Mouse (Mus musculus) lung, postnatal 25 days (tissue): ENCODE measurements at regions not wholly inside any gene's neighbourhood (a gene's known extent, or its start where the extent isn't known, plus 50 kb on each side); places are given as distances from the start of the nearest gene placed in this dataset.

Experiments
- DNase-seq: peaks from one replicate; pipeline ENCODE4 v3.0.0; 2022; ENCODE audit warnings: low spot score

DNA sequence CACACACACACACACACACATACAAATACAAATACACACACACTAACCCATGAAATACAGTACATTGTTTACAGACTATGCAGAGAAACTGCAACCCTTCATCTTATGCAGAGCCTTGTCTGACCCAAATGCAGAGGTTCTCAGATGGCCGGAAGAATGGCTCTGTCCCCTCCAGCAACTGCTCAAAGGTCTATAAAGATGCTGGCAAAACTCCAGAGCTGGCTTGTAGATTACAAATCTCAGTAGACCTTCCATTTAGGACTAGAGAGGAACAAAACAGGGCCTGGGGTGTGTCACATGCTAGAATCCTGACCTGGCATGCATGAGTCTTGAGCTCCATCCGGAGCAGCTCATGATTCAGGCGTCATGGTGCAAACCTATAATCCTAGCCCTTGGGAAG, 364.4 kb upstream of the Runx1 start:
- DNase-seq: no peak

DNA sequence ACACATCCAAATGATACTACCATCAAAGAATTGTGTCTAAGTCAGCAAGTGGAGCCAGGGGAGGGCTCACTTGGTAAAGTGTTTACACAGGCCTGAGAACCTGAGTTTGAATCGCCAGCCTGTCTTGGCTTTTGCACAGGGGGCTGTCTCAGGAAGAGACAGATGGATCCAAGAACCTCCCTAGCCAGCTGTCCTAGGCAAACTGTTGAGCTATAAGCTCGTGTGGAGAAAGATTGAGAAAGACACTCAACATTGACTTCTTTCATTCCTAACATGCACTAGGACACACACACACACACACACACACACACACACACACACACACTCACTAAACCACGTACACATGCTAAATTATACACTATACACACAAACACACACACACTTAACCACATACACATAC, 363.9 kb upstream of the Runx1 start:
- no peak for DNase-seq

DNA sequence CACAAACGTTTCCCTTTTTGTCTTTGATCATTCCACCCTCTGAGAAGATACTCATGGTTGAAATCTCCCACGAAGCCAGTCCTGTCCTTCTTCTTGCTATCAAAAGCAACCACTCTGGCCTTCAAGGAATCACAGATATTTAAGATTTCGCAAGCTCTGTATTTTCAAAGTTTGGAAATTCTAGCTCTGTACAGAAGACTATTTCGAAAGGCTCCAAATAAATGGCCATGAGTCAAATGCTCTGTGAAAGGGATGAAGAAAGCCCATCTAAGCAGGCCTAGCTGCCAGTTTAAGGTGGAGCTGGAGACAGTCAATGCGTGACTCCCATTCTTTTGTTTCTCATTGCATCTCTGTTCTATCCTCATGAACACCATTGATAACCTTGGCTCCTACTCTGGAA, 363.5 kb upstream of the Runx1 start:
- peak; percentile 55 for DNase-seq

DNA sequence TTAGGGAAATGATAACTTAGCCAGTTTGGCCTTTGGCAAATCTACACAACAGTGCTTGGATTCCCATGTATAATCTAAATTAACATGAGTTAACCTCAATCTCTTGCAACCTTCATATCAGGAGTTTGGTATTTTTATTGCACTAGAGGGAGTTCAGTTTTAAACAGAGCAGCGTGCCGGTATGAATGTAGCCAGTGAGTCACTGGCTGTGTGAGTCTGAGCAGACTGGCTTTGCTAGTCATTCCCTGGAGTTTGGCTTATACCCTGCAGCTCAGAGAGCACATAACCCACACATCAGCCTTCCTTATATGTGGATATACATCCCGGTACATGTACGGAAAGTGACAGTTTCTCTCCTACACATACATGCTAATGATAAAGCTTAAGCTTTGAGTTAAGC, 360.6 kb upstream of the Runx1 start:
- DNase-seq: no peak

DNA sequence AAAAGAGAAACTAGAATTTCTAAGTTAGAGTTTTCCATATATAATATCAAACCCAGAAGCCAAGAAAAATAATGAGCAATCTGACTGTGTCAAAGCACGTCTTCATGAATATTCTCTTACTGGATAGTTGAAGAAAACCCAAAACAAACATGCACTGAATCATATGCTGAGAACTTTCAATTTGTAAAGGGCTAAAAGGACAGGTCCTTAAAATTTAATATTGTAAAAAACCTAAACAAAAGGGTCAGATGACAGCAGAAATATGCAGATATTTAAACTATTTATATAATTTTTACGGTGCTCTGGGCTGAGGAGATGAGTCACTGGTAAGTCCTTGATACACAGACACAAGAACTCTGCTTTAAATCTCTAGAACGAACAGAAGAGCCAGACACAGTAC, 356.7 kb upstream of the Runx1 start:
- no peak for DNase-seq

DNA sequence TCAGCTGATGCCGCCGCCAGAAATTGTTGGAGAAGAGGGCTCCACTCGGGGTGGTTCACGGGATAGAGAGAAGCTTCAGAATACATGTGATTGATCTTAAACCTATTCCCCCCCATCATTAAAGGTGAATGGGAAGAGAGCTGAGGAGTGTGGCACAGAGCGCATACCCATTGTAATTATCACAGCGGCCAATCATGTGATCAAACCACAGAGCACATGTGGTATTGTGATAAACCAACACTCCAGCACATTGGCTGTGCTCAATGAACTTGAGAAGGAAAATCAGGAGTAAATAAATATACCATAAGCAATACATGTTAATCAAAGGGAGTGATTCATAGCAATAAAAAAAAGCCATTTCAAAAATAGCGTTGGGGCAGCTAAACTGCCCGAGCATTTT, 355.5 kb upstream of the Runx1 start:
- DNase-seq: no peak

GRCm38 (mm10) chr16:93180213-93180612, 354.3 kb upstream of the Runx1 start:
- DNase-seq: no peak

DNA sequence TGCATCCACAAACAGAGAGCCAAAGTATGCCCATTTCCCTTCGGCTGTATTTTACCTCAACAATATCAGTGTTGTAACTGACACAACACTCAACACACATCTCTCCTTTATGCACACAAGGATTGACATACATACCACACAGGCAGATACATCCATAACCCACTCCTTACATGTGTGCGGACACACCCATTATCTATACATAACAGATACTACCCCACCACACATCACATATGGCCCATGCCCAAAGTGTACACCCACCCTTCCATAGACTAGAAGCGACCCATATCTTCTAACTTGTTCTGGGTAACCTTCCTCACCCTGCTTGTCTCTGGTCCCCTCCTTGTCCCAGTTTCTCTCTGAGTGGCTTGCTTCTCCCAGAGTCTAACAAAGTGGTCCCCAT, 340.7 kb upstream of the Runx1 start:
- no peak for DNase-seq

DNA sequence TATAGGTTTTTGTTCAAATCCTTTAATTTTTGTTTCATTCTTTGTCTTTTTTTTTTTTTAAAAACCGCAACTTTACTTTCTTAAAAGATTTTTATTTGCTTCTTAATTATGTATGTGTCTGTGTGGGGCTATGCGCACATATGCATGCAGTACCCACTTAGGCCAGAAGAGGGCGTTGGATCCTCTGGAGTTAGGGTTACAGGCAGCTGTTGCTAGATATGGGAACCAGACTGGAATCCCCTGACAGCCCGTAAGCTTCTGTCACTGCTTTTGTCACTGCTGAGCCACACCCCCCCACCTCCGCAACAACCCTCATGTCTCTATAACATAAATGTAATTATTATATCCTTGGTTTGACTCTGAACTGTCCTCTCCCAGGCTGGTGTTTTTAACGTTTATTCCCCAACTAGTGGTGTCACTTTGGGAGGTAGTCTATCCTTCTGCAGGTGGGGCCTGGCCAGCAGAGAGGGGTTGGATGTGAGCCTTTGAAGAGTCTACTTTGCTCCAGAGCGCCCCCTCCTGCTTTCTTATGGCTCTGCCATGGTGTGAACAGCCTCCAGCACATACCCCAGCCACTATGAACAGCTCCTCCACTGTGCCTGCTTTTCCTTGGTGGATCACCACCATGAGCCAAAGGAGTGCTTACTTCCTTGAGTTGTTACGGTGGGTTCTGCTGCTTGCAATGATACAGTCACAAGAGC, 332.7 kb upstream of the Runx1 start:
- no peak for DNase-seq

- DNase-seq: no peak
Measured at GRCm38 (mm10) chr16:93153545-93154329, 327.8 kb upstream of the Runx1 start.

DNA sequence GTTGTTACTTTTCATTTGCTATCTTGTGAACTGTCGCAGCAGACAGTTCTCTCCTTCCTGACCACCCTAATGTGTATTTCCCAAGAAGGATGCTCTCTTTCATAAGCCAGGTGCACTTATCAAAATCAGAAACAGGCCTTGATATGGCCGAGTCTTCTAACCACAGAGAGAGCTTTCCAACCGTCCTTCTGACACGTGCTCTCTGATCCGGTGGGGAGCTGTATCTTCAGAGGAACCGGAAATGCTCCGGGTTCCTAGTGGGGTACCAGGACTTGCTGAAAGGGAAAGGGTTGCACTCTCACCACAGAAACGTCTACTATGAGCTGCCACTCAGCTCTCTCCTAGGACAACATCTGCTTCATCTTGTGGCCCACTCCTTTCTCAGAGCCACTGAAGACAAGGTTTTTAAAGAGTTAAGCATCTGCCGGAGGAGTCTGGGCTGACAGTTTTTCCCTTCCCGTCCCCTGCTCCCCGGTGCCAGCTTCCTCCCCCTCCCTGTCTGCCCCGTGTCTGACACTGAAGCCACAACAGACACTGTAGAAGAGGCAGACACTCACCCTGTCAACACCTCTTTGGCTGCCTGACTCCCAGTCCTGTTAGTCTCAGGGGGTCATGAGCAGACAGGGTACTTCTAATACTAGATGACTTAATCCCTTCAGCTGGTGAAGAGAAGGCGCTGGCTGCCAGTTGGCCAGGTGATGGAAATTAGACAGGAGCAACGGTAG, 327.0 kb upstream of the Runx1 start:
- DNase-seq: no peak

GRCm38 (mm10) chr16:93152057-93152456, 326.1 kb upstream of the Runx1 start:
- no peak for DNase-seq

- DNase-seq: no peak
Measured at GRCm38 (mm10) chr16:93151652-93152051, 325.7 kb upstream of the Runx1 start.

DNA sequence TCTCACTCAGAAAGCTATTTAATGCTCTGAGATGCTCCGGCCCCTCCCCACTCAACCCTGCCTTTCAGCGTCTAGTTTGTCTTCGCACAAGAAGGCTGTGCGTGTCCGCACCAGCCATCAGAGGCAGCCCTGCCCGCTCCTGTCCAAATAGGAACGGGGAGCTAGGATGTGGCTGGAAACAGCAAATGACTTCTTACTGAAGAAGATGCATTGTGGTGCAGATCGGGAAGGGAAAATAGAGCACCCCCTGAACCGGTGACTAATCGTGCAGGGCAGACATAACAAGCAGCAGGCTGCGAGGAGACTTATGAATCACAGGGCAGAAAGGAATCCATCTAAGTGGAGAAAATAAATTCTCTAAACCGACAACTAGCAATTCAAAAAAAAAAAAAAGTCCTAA, 324.5 kb upstream of the Runx1 start:
- DNase-seq: no peak

DNA sequence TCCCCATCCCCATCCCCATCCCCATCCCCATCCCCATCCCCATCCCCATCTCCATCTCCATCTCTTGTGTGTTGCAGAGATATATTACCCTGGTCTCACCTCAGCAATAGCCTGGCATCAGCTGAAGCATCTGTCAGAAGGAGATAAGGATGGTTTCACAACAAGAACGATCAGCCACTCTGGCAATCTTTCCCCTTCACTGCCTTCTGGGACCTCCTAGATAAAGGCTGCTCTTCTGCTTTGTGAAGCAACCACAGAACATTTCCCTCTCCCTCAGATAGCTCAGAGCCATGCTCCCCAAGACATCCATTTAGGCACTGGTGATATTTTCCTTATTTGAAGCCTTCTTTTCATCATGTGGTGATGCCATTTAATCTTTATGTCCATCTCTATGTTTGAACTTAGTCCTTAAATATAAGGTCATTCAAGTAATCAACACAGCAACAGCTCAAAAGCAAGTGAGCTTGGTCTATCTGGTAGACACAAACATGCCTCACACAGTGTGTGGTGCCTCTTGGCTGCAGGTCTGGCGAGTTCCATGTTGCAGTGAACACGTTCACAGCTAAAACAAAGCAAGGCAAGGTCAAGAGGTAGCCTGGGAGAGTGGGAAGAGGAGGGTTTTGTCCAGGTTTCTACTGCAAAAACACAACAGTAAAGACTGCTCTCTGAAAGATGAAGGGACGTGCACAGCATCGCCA, 321.7 kb upstream of the Runx1 start:
- DNase-seq: no peak

- DNase-seq: no peak
Measured at GRCm38 (mm10) chr16:93146812-93147211, 320.9 kb upstream of the Runx1 start.

DNA sequence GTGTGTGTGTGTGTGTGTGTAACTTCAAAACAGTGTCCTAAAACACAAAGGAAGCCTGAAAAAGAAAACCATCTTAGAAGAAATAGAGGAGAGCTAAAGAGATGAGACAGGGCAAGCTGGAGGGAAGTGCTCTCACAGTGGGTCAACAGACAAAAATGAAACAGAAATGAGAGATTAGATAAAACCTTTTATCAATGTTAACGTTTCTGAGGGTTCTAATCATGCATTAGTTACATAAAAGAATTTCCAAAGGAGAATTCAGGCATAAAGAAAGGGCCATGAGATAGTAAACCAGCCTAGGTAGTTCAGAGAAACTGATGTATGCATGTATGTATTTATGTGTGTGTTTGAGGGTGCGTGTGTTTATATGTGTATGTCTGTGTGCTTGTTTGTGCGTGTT, 319.7 kb upstream of the Runx1 start:
- no peak for DNase-seq

DNA sequence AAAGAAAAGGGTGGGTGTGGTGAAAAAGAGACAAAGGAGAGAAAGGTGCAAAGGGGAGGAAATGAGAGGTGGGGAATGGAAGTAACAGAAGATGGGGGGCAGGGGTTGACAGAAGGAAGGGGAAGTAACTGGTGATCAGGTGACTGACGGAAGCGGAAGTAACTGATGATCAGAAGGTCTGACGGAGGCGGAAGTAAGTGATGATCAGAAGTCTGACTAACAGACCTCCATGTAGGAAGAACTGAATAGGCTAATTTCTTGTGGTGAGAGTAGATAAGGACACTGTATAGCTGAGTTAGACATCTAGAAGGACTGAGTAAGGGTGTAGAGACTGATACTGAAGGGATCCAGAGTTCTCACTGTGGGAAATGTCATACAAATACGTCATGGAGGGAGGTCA, 318.1 kb upstream of the Runx1 start:
- DNase-seq: no peak

DNA sequence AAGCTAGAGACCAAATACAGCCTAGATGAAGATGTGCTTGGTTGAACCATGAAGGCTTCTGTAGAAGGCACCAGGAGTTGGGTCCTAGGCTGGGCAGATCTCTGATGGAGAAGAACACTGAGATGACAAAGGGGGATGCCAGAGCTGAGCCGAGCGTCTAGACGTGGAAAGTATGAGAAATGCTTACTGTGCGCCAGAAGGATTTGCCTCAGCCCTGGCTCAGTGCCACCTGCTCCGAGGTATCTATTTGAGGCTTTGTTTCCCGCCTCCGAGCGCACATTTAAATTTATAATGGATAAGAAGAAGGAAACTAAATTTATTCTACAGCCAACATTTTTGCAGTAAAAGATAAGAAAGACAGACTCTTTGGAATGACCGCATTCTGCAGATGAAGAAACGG, 317.2 kb upstream of the Runx1 start:
- DNase-seq: no peak

DNA sequence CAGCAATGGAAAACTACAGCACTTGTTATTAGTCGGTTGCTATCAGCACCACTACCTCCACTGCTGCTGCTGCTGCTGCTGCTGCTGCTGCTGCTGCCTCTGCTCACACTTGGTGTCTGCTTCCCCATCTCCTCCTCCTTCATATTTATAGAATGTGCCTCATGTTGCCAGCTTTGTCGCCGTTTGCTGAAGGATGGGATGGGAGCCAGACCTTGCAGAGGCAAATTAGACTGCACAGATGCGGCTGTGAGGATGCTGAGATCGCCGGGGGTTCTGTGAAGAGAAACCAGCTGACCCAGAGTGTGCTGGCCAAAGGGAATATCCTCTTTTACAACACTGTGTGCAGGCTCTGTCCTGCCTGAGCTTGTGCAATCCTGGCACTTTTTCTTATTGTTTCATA, 316.0 kb upstream of the Runx1 start:
- DNase-seq: no peak

- DNase-seq: no peak
Measured at GRCm38 (mm10) chr16:93140535-93141110, 314.7 kb upstream of the Runx1 start.

GRCm38 (mm10) chr16:93137249-93137648, 311.3 kb upstream of the Runx1 start:
- peak; percentile 31 for DNase-seq
